Mouse (Mus musculus) adrenal gland, postnatal 4 days (tissue): Measurements from ENCODE around the gene Serping1. TPM values are rescaled to one million over a fixed set of nuclear protein-coding genes. Genes with fewer than 3 reads are reported as not detected.
"Not testable (repeated sequence)": the region's sequence is repeated elsewhere in the genome, so short reads cannot be mapped to it uniquely, and the experiment has no call there.

ENCODE experiments used
- DNase-seq, 2 experiments: peaks; one replicate each; pipeline ENCODE4 v3.0.0; 2021 to 2022; ENCODE audit warnings: low spot score in 2 of 2, mixed read lengths in 2 of 2
- long read RNA-seq, 2 experiments: library from polyadenylated mRNA; stranded (forward); transcript quantifications; one replicate each; pipeline ENCODE4 v2.0.0; 2021
- total RNA-seq, 2 experiments: library from RNA; stranded (reverse); gene quantifications; 2 replicates each; pipeline ENCODE4 v1.2.3; 2021

Gene Serping1
- 10 to 100 TPM; 64.5 to 76.4 TPM for total RNA-seq
- long read RNA-seq, experiment 1, transcript Serping1-201 (8 exons, 1,768 nt), result major isoform, 23 of 69 reads
- long read RNA-seq, experiment 1, partial matches to known transcripts, result 44 of 69 reads
- long read RNA-seq, experiment 1, other reads (novel, unspliced or antisense), result 2 of 69 reads
- long read RNA-seq, experiment 2, transcript Serping1-201 (8 exons, 1,768 nt), result major isoform, 11 of 97 reads
- long read RNA-seq, experiment 2, partial matches to known transcripts, result 81 of 97 reads
- long read RNA-seq, experiment 2, other reads (novel, unspliced or antisense), result 5 of 97 reads

GRCm38 (mm10) chr2:84775241-84775640 lies at the start of gene Serping1:
Serping1 (minus strand) TSS chr2:84775444.
- no peak for DNase-seq

- no peak for DNase-seq
Observed at GRCm38 (mm10) chr2:84823237-84823636, 48.0 kb upstream of the Serping1 start.

- no peak for DNase-seq
Observed at GRCm38 (mm10) chr2:84822552-84822951, 47.3 kb upstream of the Serping1 start, which contains the start of gene Smtnl1. Smtnl1 (minus strand) TSS chr2:84822652.

GRCm38 (mm10) chr2:84819861-84820260 lies 44.6 kb upstream of the Serping1 start:
- DNase-seq, result no peak

GRCm38 (mm10) chr2:84812676-84813075 lies 37.4 kb upstream of the Serping1 start:
- no peak for DNase-seq

GRCm38 (mm10) chr2:84811880-84812279 lies 36.6 kb upstream of the Serping1 start:
- no peak for DNase-seq

- DNase-seq, result peak; percentile 64 to 73
Observed at GRCm38 (mm10) chr2:84810886-84811577, 35.8 kb upstream of the Serping1 start.

- DNase-seq, result no peak
Observed at GRCm38 (mm10) chr2:84810526-84810885, 35.3 kb upstream of the Serping1 start.

GRCm38 (mm10) chr2:84809330-84809729 lies 34.1 kb upstream of the Serping1 start:
- DNase-seq, result no peak

- no peak for DNase-seq
Observed at GRCm38 (mm10) chr2:84806546-84806945, 31.3 kb upstream of the Serping1 start.

- no peak for DNase-seq
Observed at GRCm38 (mm10) chr2:84803963-84804362, 28.7 kb upstream of the Serping1 start.

- DNase-seq, result not testable (repeated sequence)
Observed at GRCm38 (mm10) chr2:84801223-84801622, 26.0 kb upstream of the Serping1 start.

- DNase-seq, result no peak
Observed at GRCm38 (mm10) chr2:84800304-84800703, 25.1 kb upstream of the Serping1 start.

- DNase-seq, result peak in 1 of 2 experiments; percentile 41
Observed at GRCm38 (mm10) chr2:84799041-84799561, 23.9 kb upstream of the Serping1 start.

GRCm38 (mm10) chr2:84798493-84798921 lies 23.3 kb upstream of the Serping1 start, which contains the start of gene Ube2l6:
Ube2l6 (plus strand) TSS chr2:84798828.
- peak; percentile 32 to 55 for DNase-seq

GRCm38 (mm10) chr2:84797833-84798492 lies 22.7 kb upstream of the Serping1 start:
- DNase-seq, result peak; percentile 43 to 62

GRCm38 (mm10) chr2:84793871-84794270 lies 18.6 kb upstream of the Serping1 start:
- DNase-seq, result no peak

- no peak for DNase-seq
Observed at GRCm38 (mm10) chr2:84793154-84793553, 17.9 kb upstream of the Serping1 start.

- DNase-seq, result no peak
Observed at GRCm38 (mm10) chr2:84792516-84792915, 17.3 kb upstream of the Serping1 start.

- DNase-seq, result no peak
Observed at GRCm38 (mm10) chr2:84790418-84790817, 15.2 kb upstream of the Serping1 start.

- DNase-seq, result no peak
Observed at GRCm38 (mm10) chr2:84788316-84788715, 13.1 kb upstream of the Serping1 start.
